8 mouse cellular contexts compared by ENCODE assay signal in genomic region chr11:35837156-35838126, GRCm38 (mm10). TPM values are rescaled to one million over a fixed set of nuclear protein-coding genes. Genes with fewer than 3 reads are reported as not detected.
DNase-seq lines count a peak whose midpoint lies in the region; ATAC-seq lines count a peak whose summit lies in the region.

No protein-coding gene starts in this region.

- DNase-seq in adrenal gland, adult 2 months: peak; percentile 39
- no peak for DNase-seq in adrenal gland, postnatal 4 days (ENCODE audit: low spot score in 2 of 2)
- no peak for DNase-seq in lung, postnatal 25 days (ENCODE audit: low spot score)
- peak; percentile 31 for DNase-seq in induced T-regulatory cell, adult 2 months (ENCODE audit: low read depth)
- no peak for DNase-seq in ovary, postnatal 10 days (ENCODE audit: low spot score)
- DNase-seq in embryo, embryonic 10.5 days (ENCODE audit: low spot score): no peak

- peak overlapping the region; percentile 60 for H3K4me2 ChIP-seq in lung, embryonic 15.5 days
- peak overlapping the region; percentile 62 for H3K4me2 ChIP-seq in neural tube, embryonic 15.5 days

- peaks cover 14% of the 10 kb centered on the region for H3K4me1 ChIP-seq in lung, embryonic 15.5 days
- peaks cover 21% of the 10 kb centered on the region for H3K4me1 ChIP-seq in neural tube, embryonic 15.5 days

- WGBS in lung, embryonic 15.5 days: 69% methylated on average over 5 of the region's 5 CpGs
- 75% methylated on average over 5 of the region's 5 CpGs for WGBS in neural tube, embryonic 15.5 days

- H3K27ac ChIP-seq in lung, embryonic 15.5 days: no peak overlapping the region
- H3K27ac ChIP-seq in neural tube, embryonic 15.5 days (replicated peaks): 0 out of 2 replicates have a peak overlapping the region, but pooled peaks have one; percentile 30

- ATAC-seq in lung, embryonic 15.5 days (ENCODE audit: borderline replicate concordance, extremely low read depth, low FRiP score, low TSS enrichment): no peak
- no peak for ATAC-seq in neural tube, embryonic 15.5 days (ENCODE audit: low FRiP score)

- H3K9me3 ChIP-seq in lung, embryonic 15.5 days: no peaks in the 10 kb centered on the region
- no peaks in the 10 kb centered on the region for H3K9me3 ChIP-seq in neural tube, embryonic 15.5 days (replicated peaks)

- peak overlapping the region; percentile 35; the same call in 1 of the 2 replicates for H3K4me3 ChIP-seq in lung, embryonic 15.5 days
- no peak overlapping the region for H3K4me3 ChIP-seq in neural tube, embryonic 15.5 days (replicated peaks)

- no peak overlapping the region for H3K9ac ChIP-seq in lung, embryonic 15.5 days
- H3K9ac ChIP-seq in neural tube, embryonic 15.5 days (replicated peaks): no peak overlapping the region; the same call in 1 of the 2 replicates

- H3K36me3 ChIP-seq in lung, embryonic 15.5 days: peaks cover 8% of the 10 kb centered on the region
- H3K36me3 ChIP-seq in neural tube, embryonic 15.5 days: peaks cover 4% of the 10 kb centered on the region

- H3K27me3 ChIP-seq in lung, embryonic 15.5 days: no peaks in the 10 kb centered on the region
- H3K27me3 ChIP-seq in neural tube, embryonic 15.5 days (replicated peaks): no peaks in the 10 kb centered on the region

RNA-seq across cellular contexts. Expression of gene Rars, which starts 3.1 kb away (rescaled TPM):
- 10 to 100 TPM; 64.6 to 74.8 TPM for total RNA-seq in adrenal gland, adult 2 months (2021)
- polyA plus RNA-seq in adrenal gland, adult 2 months (2012; rRNA removed): 3.6 and 4.9 TPM in 2 replicates
- total RNA-seq in adrenal gland, postnatal 4 days (2021): 10 to 100 TPM; 74.8 to 77.9 TPM
- polyA plus RNA-seq in lung, embryonic 15.5 days (2015; fragmentation: Nextera tagmentation; extraction: Ambion mirVana): 80.7 and 81.8 TPM in 2 replicates
- polyA plus RNA-seq in neural tube, embryonic 15.5 days (2015; fragmentation: Nextera tagmentation; extraction: Ambion mirVana): 66.2 and 77.0 TPM in 2 replicates

RNA-seq across cellular contexts. Expression of gene Fbll1, which starts 38.8 kb away (rescaled TPM):
- total RNA-seq in adrenal gland, adult 2 months (2021): not detected
- 0.66 and 0.68 TPM in 2 replicates for polyA plus RNA-seq in adrenal gland, adult 2 months (2012; rRNA removed)
- 1 to 10 TPM; 1.2 to 2.7 TPM for total RNA-seq in adrenal gland, postnatal 4 days (2021)
- 0.10 and 0.22 TPM in 2 replicates for polyA plus RNA-seq in lung, embryonic 15.5 days (2015; fragmentation: Nextera tagmentation; extraction: Ambion mirVana)
- polyA plus RNA-seq in neural tube, embryonic 15.5 days (2015; fragmentation: Nextera tagmentation; extraction: Ambion mirVana): 23.8 and 31.4 TPM in 2 replicates

Comparison
In these comparisons a context has a peak if more than half of its experiments do, and no peak if none do; other contexts are left out.
1. DNase-seq: peak in adrenal gland, adult 2 months (single experiment) and induced T-regulatory cell, adult 2 months (single experiment); none in adrenal gland, postnatal 4 days (0 of 2), lung, postnatal 25 days (single experiment), ovary, postnatal 10 days (single experiment) and embryo, embryonic 10.5 days (single experiment).
2. RNA of gene Rars, which starts 3.1 kb away (polyA plus RNA-seq): 80.7 to 81.8 TPM in lung, embryonic 15.5 days and 66.2 to 77.0 TPM in neural tube, embryonic 15.5 days; 3.6 to 4.9 TPM in adrenal gland, adult 2 months; every median in the first group is over 10 times any median in the second.
3. RNA of gene Fbll1, which starts 38.8 kb away (polyA plus RNA-seq): 23.8 to 31.4 TPM in neural tube, embryonic 15.5 days; 0.66 to 0.68 TPM in adrenal gland, adult 2 months and 0.10 to 0.22 TPM in lung, embryonic 15.5 days; every median in the first group is over 10 times any median in the second.